Mouse (Mus musculus): ENCODE measurements around the gene Pde4d. TPM values are rescaled to one million over a fixed set of nuclear protein-coding genes. Genes with fewer than 3 reads are reported as not detected.
A peak's percentile ranks its signal among the peaks of the same experiment; 100 is the strongest.

Pde4d gene
- polyA plus RNA-seq, 1 experiment = 56.2 TPM

GRCm38 (mm10) chr13:109903764-109904510, 1454.2 kb downstream of the Pde4d start:
- H3K27ac ChIP-seq (replicated peaks; ENCODE audit: low read depth, low read length) = peak overlapping the region; percentile 66
- H3K4me1 ChIP-seq (ENCODE audit: control insufficient read depth, insufficient read depth, insufficient read length, low read length) = 0 out of 2 replicates have a peak, but pooled peaks cover 3% of the 10 kb centered on the region
- peak overlapping the region; percentile 76 for H3K4me3 ChIP-seq (ENCODE audit: insufficient read depth, low read depth, low read length)

- Histone ChIP-seq H3K4me1 (ENCODE audit: control insufficient read depth, insufficient read depth, insufficient read length, low read length) (0 out of 2 replicates have a peak, but pooled peaks cover 4% of the 10 kb centered on the region), H3K27ac (replicated peaks; ENCODE audit: low read depth, low read length) (0 out of 2 replicates have a peak overlapping the region, but pooled peaks have one; percentile 26), H3K4me3 (ENCODE audit: insufficient read depth, low read depth, low read length) (no peak overlapping the region)
These were observed 1456.7 kb downstream of the Pde4d start for GRCm38 (mm10) chr13:109906342-109906888.

GRCm38 (mm10) chr13:109907634-109908033, 1457.9 kb downstream of the Pde4d start:
- Histone ChIP-seq H3K4me1 (ENCODE audit: control insufficient read depth, insufficient read depth, insufficient read length, low read length) (0 out of 2 replicates have a peak, but pooled peaks cover 4% of the 10 kb centered on the region), H3K27ac (replicated peaks; ENCODE audit: low read depth, low read length) (no peak overlapping the region; the same call in none of the 2 replicates)

GRCm38 (mm10) chr13:109908386-109908785, 1458.6 kb downstream of the Pde4d start:
- Histone ChIP-seq H3K4me3 (ENCODE audit: insufficient read depth, low read depth, low read length) (no peak overlapping the region), H3K27ac (replicated peaks; ENCODE audit: low read depth, low read length) (peak overlapping the region; percentile 84), H3K4me1 (ENCODE audit: control insufficient read depth, insufficient read depth, insufficient read length, low read length) (0 out of 2 replicates have a peak, but pooled peaks cover 4% of the 10 kb centered on the region)

More at GRCm38 (mm10) chr13:109907634-109908033, 1457.9 kb downstream of the Pde4d start:
- H3K4me3 ChIP-seq (ENCODE audit: insufficient read depth, low read depth, low read length) = peak overlapping the region; percentile 36; the same call in 1 of the 2 replicates

GRCm38 (mm10) chr13:109909111-109909510, 1459.4 kb downstream of the Pde4d start:
- Histone ChIP-seq H3K4me3 (ENCODE audit: insufficient read depth, low read depth, low read length) (no peak overlapping the region), H3K4me1 (ENCODE audit: control insufficient read depth, insufficient read depth, insufficient read length, low read length) (peaks cover 8% of the 10 kb centered on the region; the same call in 1 of the 2 replicates), H3K27ac (replicated peaks; ENCODE audit: low read depth, low read length) (peak overlapping the region; percentile 84)

GRCm38 (mm10) chr13:109910915-109911314, 1461.2 kb downstream of the Pde4d start:
- Histone ChIP-seq H3K4me3 (ENCODE audit: insufficient read depth, low read depth, low read length) (no peak overlapping the region), H3K27ac (replicated peaks; ENCODE audit: low read depth, low read length) (peak overlapping the region; percentile 84), H3K4me1 (ENCODE audit: control insufficient read depth, insufficient read depth, insufficient read length, low read length) (peaks cover 16% of the 10 kb centered on the region; the same call in 1 of the 2 replicates)

- H3K4me1 ChIP-seq (ENCODE audit: control insufficient read depth, insufficient read depth, insufficient read length, low read length) = peaks cover 16% of the 10 kb centered on the region
- no peak overlapping the region for H3K4me3 ChIP-seq (ENCODE audit: insufficient read depth, low read depth, low read length)
- peak overlapping the region; percentile 84 for H3K27ac ChIP-seq (replicated peaks; ENCODE audit: low read depth, low read length)
These were observed 1462.9 kb downstream of the Pde4d start for GRCm38 (mm10) chr13:109912635-109913034.

GRCm38 (mm10) chr13:109914246-109914645, 1464.5 kb downstream of the Pde4d start:
- Histone ChIP-seq H3K4me1 (ENCODE audit: control insufficient read depth, insufficient read depth, insufficient read length, low read length) (peaks cover 16% of the 10 kb centered on the region), H3K4me3 (ENCODE audit: insufficient read depth, low read depth, low read length) (no peak overlapping the region), H3K27ac (replicated peaks; ENCODE audit: low read depth, low read length) (peak overlapping the region; percentile 92)

GRCm38 (mm10) chr13:109914846-109915245, 1465.1 kb downstream of the Pde4d start:
- peak overlapping the region; percentile 92 for H3K27ac ChIP-seq (replicated peaks; ENCODE audit: low read depth, low read length)
- H3K4me1 ChIP-seq (ENCODE audit: control insufficient read depth, insufficient read depth, insufficient read length, low read length) = peaks cover 16% of the 10 kb centered on the region
- no peak overlapping the region for H3K4me3 ChIP-seq (ENCODE audit: insufficient read depth, low read depth, low read length)

GRCm38 (mm10) chr13:109915501-109915900, 1465.8 kb downstream of the Pde4d start:
- Histone ChIP-seq H3K4me3 (ENCODE audit: insufficient read depth, low read depth, low read length) (no peak overlapping the region), H3K27ac (replicated peaks; ENCODE audit: low read depth, low read length) (peak overlapping the region; percentile 69), H3K4me1 (ENCODE audit: control insufficient read depth, insufficient read depth, insufficient read length, low read length) (peaks cover 12% of the 10 kb centered on the region)

- H3K27ac ChIP-seq (replicated peaks; ENCODE audit: low read depth, low read length) = peak overlapping the region; percentile 69
- no peak overlapping the region for H3K4me3 ChIP-seq (ENCODE audit: insufficient read depth, low read depth, low read length)
- peaks cover 12% of the 10 kb centered on the region for H3K4me1 ChIP-seq (ENCODE audit: control insufficient read depth, insufficient read depth, insufficient read length, low read length)
These were observed 1466.2 kb downstream of the Pde4d start for GRCm38 (mm10) chr13:109915964-109916363.

GRCm38 (mm10) chr13:109917551-109917950, 1467.8 kb downstream of the Pde4d start:
- no peak overlapping the region for H3K4me3 ChIP-seq (ENCODE audit: insufficient read depth, low read depth, low read length)
- H3K27ac ChIP-seq (replicated peaks; ENCODE audit: low read depth, low read length) = peak overlapping the region; percentile 89
- H3K4me1 ChIP-seq (ENCODE audit: control insufficient read depth, insufficient read depth, insufficient read length, low read length) = peaks cover 12% of the 10 kb centered on the region

- Histone ChIP-seq H3K4me1 (ENCODE audit: control insufficient read depth, insufficient read depth, insufficient read length, low read length) (peaks cover 12% of the 10 kb centered on the region), H3K4me3 (ENCODE audit: insufficient read depth, low read depth, low read length) (no peak overlapping the region), H3K27ac (replicated peaks; ENCODE audit: low read depth, low read length) (peak overlapping the region; percentile 40)
These were observed 1468.9 kb downstream of the Pde4d start for GRCm38 (mm10) chr13:109918631-109919030.

GRCm38 (mm10) chr13:109920256-109920655, 1470.5 kb downstream of the Pde4d start:
- Histone ChIP-seq H3K4me3 (ENCODE audit: insufficient read depth, low read depth, low read length) (no peak overlapping the region), H3K4me1 (ENCODE audit: control insufficient read depth, insufficient read depth, insufficient read length, low read length) (peaks cover 4% of the 10 kb centered on the region), H3K27ac (replicated peaks; ENCODE audit: low read depth, low read length) (no peak overlapping the region)

GRCm38 (mm10) chr13:109921336-109922038, 1471.7 kb downstream of the Pde4d start:
- H3K4me3 ChIP-seq (ENCODE audit: insufficient read depth, low read depth, low read length) = no peak overlapping the region
- no peak overlapping the region; the same call in 1 of the 2 replicates for H3K27ac ChIP-seq (replicated peaks; ENCODE audit: low read depth, low read length)
- H3K4me1 ChIP-seq (ENCODE audit: control insufficient read depth, insufficient read depth, insufficient read length, low read length) = peaks cover 3% of the 10 kb centered on the region

Measured in brown adipose tissue, adult 24 weeks (tissue).